Mouse (Mus musculus): ENCODE measurements around the gene Arl4c. TPM values are rescaled to one million over a fixed set of nuclear protein-coding genes. Genes with fewer than 3 reads are reported as not detected.
A peak's percentile ranks its signal among the peaks of the same experiment; 100 is the strongest.

Arl4c gene
- polyA plus RNA-seq, 1 experiment from 2014 or later = 26.9 TPM

GRCm38 (mm10) chr1:88699856-88700791 is 1.9 kb downstream of the Arl4c start:
- 9% methylated on average over 25 of the region's 25 CpGs for WGBS
- ATAC-seq (replicated peaks; ENCODE audit: low FRiP score) = peak; percentile 2; the same call in 1 of the 2 replicates
- H3K4me3 ChIP-seq (replicated peaks) = peak overlapping the region; percentile 73

GRCm38 (mm10) chr1:88699401-88699800 is 2.6 kb downstream of the Arl4c start:
- WGBS = 20% methylated on average over 5 of the region's 5 CpGs
- ATAC-seq (replicated peaks; ENCODE audit: low FRiP score) = no peak
- Histone ChIP-seq H3K4me1 (peaks cover 33% of the 10 kb centered on the region), H3K4me2 (peak overlapping the region; percentile 81), H3K36me3 (peaks cover 10% of the 10 kb centered on the region), H3K4me3 (replicated peaks) (peak overlapping the region; percentile 73), H3K9ac (peak overlapping the region; percentile 82; the same call in 1 of the 2 replicates), H3K27me3 (no peaks in the 10 kb centered on the region), H3K9me3 (replicated peaks) (no peaks in the 10 kb centered on the region), H3K27ac (peak overlapping the region; percentile 38; the same call in 1 of the 2 replicates)

More at GRCm38 (mm10) chr1:88699856-88700791, 1.9 kb downstream of the Arl4c start:
- Histone ChIP-seq H3K27ac (peak overlapping the region; percentile 95), H3K4me2 (peak overlapping the region; percentile 81), H3K9ac (peak overlapping the region; percentile 82), H3K4me1 (peaks cover 33% of the 10 kb centered on the region), H3K27me3 (no peaks in the 10 kb centered on the region), H3K36me3 (peaks cover 10% of the 10 kb centered on the region), H3K9me3 (replicated peaks) (no peaks in the 10 kb centered on the region)

- peaks cover 33% of the 10 kb centered on the region for H3K4me1 ChIP-seq
- H3K9ac ChIP-seq = peak overlapping the region; percentile 25; the same call in 1 of the 2 replicates
- ATAC-seq (replicated peaks; ENCODE audit: low FRiP score) = no peak
- peaks cover 10% of the 10 kb centered on the region for H3K36me3 ChIP-seq
- 0 out of 2 replicates have a peak overlapping the region, but pooled peaks have one; percentile 7 for H3K27ac ChIP-seq
- peak overlapping the region; percentile 81 for H3K4me2 ChIP-seq
- 22% methylated on average over 5 of the region's 5 CpGs for WGBS
- no peaks in the 10 kb centered on the region for H3K9me3 ChIP-seq (replicated peaks)
- peak overlapping the region; percentile 73 for H3K4me3 ChIP-seq (replicated peaks)
- H3K27me3 ChIP-seq = no peaks in the 10 kb centered on the region
Observed at GRCm38 (mm10) chr1:88698926-88699325, 3.1 kb downstream of the Arl4c start.

- no peak overlapping the region for H3K27ac ChIP-seq
- peaks cover 33% of the 10 kb centered on the region for H3K4me1 ChIP-seq
- ATAC-seq (replicated peaks; ENCODE audit: low FRiP score) = no peak
- no peaks in the 10 kb centered on the region for H3K9me3 ChIP-seq (replicated peaks)
- peak overlapping the region; percentile 81 for H3K4me2 ChIP-seq
- H3K36me3 ChIP-seq = peaks cover 10% of the 10 kb centered on the region
- WGBS = 76% methylated on average over 6 of the region's 6 CpGs
- H3K4me3 ChIP-seq (replicated peaks) = peak overlapping the region; percentile 73
- no peaks in the 10 kb centered on the region for H3K27me3 ChIP-seq
- peak overlapping the region; percentile 25 for H3K9ac ChIP-seq
Observed at GRCm38 (mm10) chr1:88698131-88698530, 3.9 kb downstream of the Arl4c start.

GRCm38 (mm10) chr1:88696408-88696807 is 5.6 kb downstream of the Arl4c start:
- ATAC-seq (replicated peaks; ENCODE audit: low FRiP score) = no peak
- 80% methylated on average over 4 of the region's 4 CpGs for WGBS
- Histone ChIP-seq H3K4me3 (replicated peaks) (no peak overlapping the region), H3K36me3 (peaks cover 10% of the 10 kb centered on the region), H3K4me2 (no peak overlapping the region), H3K9ac (no peak overlapping the region), H3K9me3 (replicated peaks) (no peaks in the 10 kb centered on the region), H3K27me3 (no peaks in the 10 kb centered on the region), H3K4me1 (peaks cover 26% of the 10 kb centered on the region), H3K27ac (no peak overlapping the region)

GRCm38 (mm10) chr1:88694353-88694752 is 7.7 kb downstream of the Arl4c start:
- no peak overlapping the region for H3K27ac ChIP-seq
- 81% methylated on average over 10 of the region's 10 CpGs for WGBS

GRCm38 (mm10) chr1:88692293-88692827 is 9.7 kb downstream of the Arl4c start:
- Histone ChIP-seq H3K36me3 (peaks cover 4% of the 10 kb centered on the region), H3K27ac (no peak overlapping the region), H3K4me2 (no peak overlapping the region), H3K9me3 (replicated peaks) (no peaks in the 10 kb centered on the region), H3K4me3 (replicated peaks) (no peak overlapping the region), H3K4me1 (peaks cover 6% of the 10 kb centered on the region; the same call in 1 of the 2 replicates), H3K9ac (no peak overlapping the region), H3K27me3 (no peaks in the 10 kb centered on the region)
- 76% methylated on average over 2 of the region's 2 CpGs for WGBS
- ATAC-seq (replicated peaks; ENCODE audit: low FRiP score) = no peak

More at GRCm38 (mm10) chr1:88694353-88694752, 7.7 kb downstream of the Arl4c start:
- no peak overlapping the region for H3K4me2 ChIP-seq
- H3K4me3 ChIP-seq (replicated peaks) = no peak overlapping the region
- H3K9me3 ChIP-seq (replicated peaks) = no peaks in the 10 kb centered on the region
- H3K9ac ChIP-seq = no peak overlapping the region
- H3K4me1 ChIP-seq = peaks cover 23% of the 10 kb centered on the region
- no peaks in the 10 kb centered on the region for H3K27me3 ChIP-seq
- peaks cover 10% of the 10 kb centered on the region for H3K36me3 ChIP-seq
- ATAC-seq (replicated peaks; ENCODE audit: low FRiP score) = no peak

- WGBS = 83% methylated on average over 6 of the region's 6 CpGs
- Histone ChIP-seq H3K27ac (no peak overlapping the region), H3K4me1 (0 out of 2 replicates have a peak, but pooled peaks cover 5% of the 10 kb centered on the region), H3K36me3 (no peaks in the 10 kb centered on the region), H3K9ac (no peak overlapping the region), H3K27me3 (no peaks in the 10 kb centered on the region), H3K4me2 (no peak overlapping the region), H3K4me3 (replicated peaks) (no peak overlapping the region), H3K9me3 (replicated peaks) (no peaks in the 10 kb centered on the region)
- no peak for ATAC-seq (replicated peaks; ENCODE audit: low FRiP score)
Observed at GRCm38 (mm10) chr1:88690601-88691000, 11.4 kb downstream of the Arl4c start.

GRCm38 (mm10) chr1:88684765-88685164 is 17.3 kb downstream of the Arl4c start:
- no peak for ATAC-seq (replicated peaks; ENCODE audit: low FRiP score)
- Histone ChIP-seq H3K27me3 (no peaks in the 10 kb centered on the region), H3K27ac (no peak overlapping the region), H3K9me3 (replicated peaks) (no peaks in the 10 kb centered on the region), H3K36me3 (no peaks in the 10 kb centered on the region), H3K9ac (no peak overlapping the region), H3K4me2 (no peak overlapping the region), H3K4me1 (peaks cover 3% of the 10 kb centered on the region; the same call in 1 of the 2 replicates), H3K4me3 (replicated peaks) (no peak overlapping the region)
- 88% methylated on average over 1 of the region's 1 CpGs for WGBS

DNA sequence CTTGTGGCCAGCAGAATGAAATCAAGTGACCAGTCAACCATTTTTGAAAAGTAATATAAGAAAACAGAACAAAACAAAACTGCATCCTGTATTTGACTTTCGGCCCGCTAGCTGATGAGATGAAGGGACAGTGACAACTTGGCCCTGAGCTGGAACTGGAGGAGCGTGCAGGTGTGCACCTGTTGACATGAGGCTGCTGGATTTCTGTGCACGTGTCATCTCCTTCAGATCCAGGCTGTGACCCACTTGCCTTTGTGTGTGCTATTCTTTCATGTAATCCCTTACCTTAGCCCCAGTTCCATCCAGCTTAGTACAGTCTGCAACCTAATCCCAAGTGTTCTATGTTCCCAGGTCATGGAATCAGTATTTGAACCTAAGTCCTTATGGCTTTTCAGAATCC is 20.4 kb downstream of the Arl4c start:
- Histone ChIP-seq H3K27me3 (no peaks in the 10 kb centered on the region), H3K27ac (no peak overlapping the region), H3K9me3 (replicated peaks) (no peaks in the 10 kb centered on the region), H3K4me3 (replicated peaks) (no peak overlapping the region), H3K9ac (no peak overlapping the region), H3K4me1 (peaks cover 24% of the 10 kb centered on the region), H3K36me3 (no peaks in the 10 kb centered on the region), H3K4me2 (no peak overlapping the region)
- ATAC-seq (replicated peaks; ENCODE audit: low FRiP score) = no peak
- 90% methylated on average over 4 of the region's 4 CpGs for WGBS

GRCm38 (mm10) chr1:88680804-88681203 is 21.2 kb downstream of the Arl4c start:
- Histone ChIP-seq H3K4me1 (peaks cover 24% of the 10 kb centered on the region), H3K9ac (no peak overlapping the region), H3K4me2 (no peak overlapping the region), H3K36me3 (no peaks in the 10 kb centered on the region), H3K27ac (no peak overlapping the region), H3K9me3 (replicated peaks) (no peaks in the 10 kb centered on the region), H3K4me3 (replicated peaks) (no peak overlapping the region), H3K27me3 (no peaks in the 10 kb centered on the region)
- 51% methylated on average over 3 of the region's 3 CpGs for WGBS
- no peak for ATAC-seq (replicated peaks; ENCODE audit: low FRiP score)

DNA sequence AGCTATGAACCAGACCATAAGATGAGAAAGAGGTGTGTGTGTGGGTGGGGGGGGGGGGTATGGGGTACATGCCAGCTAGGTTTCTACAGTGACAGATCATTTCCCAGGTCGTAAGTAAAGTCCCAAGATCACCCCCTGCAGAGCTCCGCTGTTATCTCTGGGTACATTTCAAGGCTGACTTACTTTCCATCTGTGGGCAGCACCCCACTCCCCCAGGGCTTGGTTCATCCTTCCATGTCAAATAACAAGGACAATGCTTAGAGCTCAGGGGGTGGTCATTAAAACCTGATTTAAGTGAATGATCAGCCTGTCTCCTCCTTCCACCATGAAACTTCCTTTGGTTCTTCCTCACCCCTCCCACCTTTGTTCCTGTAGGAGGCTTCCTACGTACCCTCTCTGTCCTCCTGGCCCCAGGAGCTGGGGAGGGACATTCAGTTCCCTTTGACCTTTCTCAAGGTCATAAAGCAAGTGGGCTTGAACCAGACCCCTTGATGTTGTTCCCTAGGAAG is 23.7 kb downstream of the Arl4c start:
- Histone ChIP-seq H3K4me2 (no peak overlapping the region), H3K9me3 (replicated peaks) (no peaks in the 10 kb centered on the region), H3K27ac (peak overlapping the region; percentile 61), H3K9ac (no peak overlapping the region), H3K4me3 (replicated peaks) (no peak overlapping the region), H3K36me3 (no peaks in the 10 kb centered on the region), H3K27me3 (no peaks in the 10 kb centered on the region), H3K4me1 (peaks cover 24% of the 10 kb centered on the region)
- peak; percentile 86 for ATAC-seq (replicated peaks; ENCODE audit: low FRiP score)
- 24% methylated on average over 3 of the region's 3 CpGs for WGBS
